Mouse (Mus musculus): Measurements from ENCODE around the gene Elmo2. TPM values are rescaled to one million over a fixed set of nuclear protein-coding genes. Genes with fewer than 3 reads are reported as not detected.

Gene Elmo2
- polyA plus RNA-seq, 1 experiment = 20.4 TPM

DNA sequence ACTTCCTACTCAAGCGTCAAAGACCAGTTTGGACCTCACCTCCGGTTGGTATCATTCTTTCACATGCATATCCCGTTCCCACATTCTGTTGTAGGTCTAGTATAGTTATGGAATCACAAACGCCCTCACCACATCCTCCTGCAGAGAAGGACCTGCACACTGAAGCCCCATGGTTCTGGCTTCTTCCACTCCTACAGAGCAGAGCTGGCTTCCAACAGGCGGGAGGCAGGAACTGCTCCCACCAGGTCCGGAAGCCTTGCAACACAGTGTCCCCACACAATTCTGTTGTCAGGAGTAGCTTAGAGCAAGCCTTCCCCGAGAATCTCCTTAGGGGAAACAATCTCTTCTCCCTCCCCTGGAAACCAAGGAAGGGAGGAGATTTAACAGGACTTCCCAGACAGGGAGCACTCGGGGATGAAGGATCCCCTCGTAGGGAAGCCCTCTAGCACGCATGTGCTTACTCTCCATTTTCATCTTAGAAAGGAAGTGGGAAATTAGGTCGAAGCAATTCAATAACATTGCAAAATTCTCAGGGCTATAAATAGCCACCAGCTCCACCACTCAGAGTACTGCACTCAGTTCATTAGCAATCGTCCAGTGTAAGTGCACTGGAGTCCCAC lies 5.6 kb downstream of the Elmo2 start:
- Histone ChIP-seq H3K4me2 (ENCODE audit: low read depth) (no peak overlapping the region), H3K27me3 (ENCODE audit: control insufficient read depth, insufficient read depth, insufficient read length) (no peaks in the 10 kb centered on the region), H3K4me3 (no peak overlapping the region), H3K36me3 (ENCODE audit: control insufficient read depth, insufficient read depth) (no peaks in the 10 kb centered on the region), H3K79me2 (ENCODE audit: control insufficient read depth, insufficient read depth) (peaks cover 60% of the 10 kb centered on the region), H3ac (ENCODE audit: control insufficient read depth, insufficient read length) (no peak overlapping the region)
- no peak for TF ChIP-seq REST (IDR thresholded peaks at IDR 0.05; ENCODE audit: insufficient read depth, insufficient read length)
- TF ChIP-seq TCF3 (IDR thresholded peaks at IDR 0.05; ENCODE audit: insufficient read length, low read depth) = no peak
- TF ChIP-seq E2F4 (IDR thresholded peaks at IDR 0.05; ENCODE audit: insufficient read depth) = no peak

DNA sequence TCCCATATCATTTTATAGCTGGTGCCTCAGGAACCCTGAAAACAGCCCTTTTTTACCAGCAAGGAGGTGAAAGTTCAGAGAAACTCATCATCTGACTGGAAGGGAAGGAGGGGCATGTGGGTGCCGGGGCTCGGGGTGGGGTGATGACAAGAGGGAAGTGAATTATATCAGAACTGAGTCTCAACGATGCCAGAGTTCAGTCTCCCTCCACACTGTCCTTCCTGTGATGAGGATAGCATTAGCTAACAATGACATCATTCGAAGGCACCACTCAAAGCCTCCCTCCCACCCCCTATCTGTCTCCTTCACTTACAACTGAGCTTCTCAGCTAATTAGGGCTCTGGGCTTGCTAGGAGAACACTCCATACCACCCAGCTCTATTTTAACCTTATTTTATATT lies 6.8 kb downstream of the Elmo2 start:
- Histone ChIP-seq H3K4me2 (ENCODE audit: low read depth) (no peak overlapping the region), H3ac (ENCODE audit: control insufficient read depth, insufficient read length) (no peak overlapping the region), H3K36me3 (ENCODE audit: control insufficient read depth, insufficient read depth) (peaks cover 3% of the 10 kb centered on the region), H3K4me3 (no peak overlapping the region), H3K27me3 (ENCODE audit: control insufficient read depth, insufficient read depth, insufficient read length) (no peaks in the 10 kb centered on the region), H3K79me2 (ENCODE audit: control insufficient read depth, insufficient read depth) (peaks cover 48% of the 10 kb centered on the region)
- TF ChIP-seq USF1 (IDR thresholded peaks at IDR 0.05; ENCODE audit: low read depth) (no peak), MYOD1 (IDR thresholded peaks at IDR 0.05; ENCODE audit: control insufficient read depth in 1 of 3, insufficient read length in 2 of 3, low read depth in 2 of 3) (no peak), MYOG (IDR thresholded peaks at IDR 0.05; ENCODE audit: control insufficient read depth in 1 of 3, insufficient read depth in 1 of 3, insufficient read length in 2 of 3, low read depth in 2 of 3) (no peak)

DNA sequence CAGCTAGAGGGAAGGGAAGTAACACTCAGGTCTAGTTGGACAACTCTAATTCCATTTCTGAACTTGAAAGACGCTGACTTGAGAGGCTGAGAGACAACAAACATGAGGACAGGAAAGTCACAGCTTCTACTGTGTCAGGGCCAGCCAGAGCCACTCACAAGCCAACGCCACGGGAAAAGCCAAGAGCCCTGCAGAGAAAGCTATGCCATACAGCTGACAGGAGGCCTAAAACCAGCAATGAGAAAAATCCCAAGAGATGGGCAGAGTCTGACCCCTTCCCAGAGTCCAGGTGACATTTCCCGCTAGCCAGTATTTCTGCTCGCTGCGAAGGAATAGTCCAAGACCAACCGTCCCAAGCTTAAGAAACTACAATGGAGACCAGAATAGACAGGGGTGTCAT lies 7.3 kb downstream of the Elmo2 start:
- TF ChIP-seq TCF12 (IDR thresholded peaks at IDR 0.05; ENCODE audit: insufficient read depth, poor library complexity, severe bottlenecking) (no peak), USF1 (IDR thresholded peaks at IDR 0.05; ENCODE audit: low read depth) (no peak), REST (IDR thresholded peaks at IDR 0.05; ENCODE audit: insufficient read depth, insufficient read length) (no peak), CEBPB (IDR thresholded peaks at IDR 0.05; ENCODE audit: insufficient read depth, poor library complexity, severe bottlenecking) (no peak), MYOG (IDR thresholded peaks at IDR 0.05; ENCODE audit: control insufficient read depth in 1 of 3, insufficient read depth in 1 of 3, insufficient read length in 2 of 3, low read depth in 2 of 3) (no peak), POLR2A (IDR thresholded peaks at IDR 0.05; ENCODE audit: insufficient read length, low read depth) (no peak), MAX (IDR thresholded peaks at IDR 0.05; ENCODE audit: low read depth) (no peak), TCF3 (IDR thresholded peaks at IDR 0.05; ENCODE audit: insufficient read length, low read depth) (no peak), SRF (IDR thresholded peaks at IDR 0.05; ENCODE audit: control insufficient read depth, insufficient read length, low read depth) (no peak), E2F4 (IDR thresholded peaks at IDR 0.05; ENCODE audit: insufficient read depth) (no peak)
- peaks cover 4% of the 10 kb centered on the region for H3K36me3 ChIP-seq (ENCODE audit: control insufficient read depth, insufficient read depth)

DNA sequence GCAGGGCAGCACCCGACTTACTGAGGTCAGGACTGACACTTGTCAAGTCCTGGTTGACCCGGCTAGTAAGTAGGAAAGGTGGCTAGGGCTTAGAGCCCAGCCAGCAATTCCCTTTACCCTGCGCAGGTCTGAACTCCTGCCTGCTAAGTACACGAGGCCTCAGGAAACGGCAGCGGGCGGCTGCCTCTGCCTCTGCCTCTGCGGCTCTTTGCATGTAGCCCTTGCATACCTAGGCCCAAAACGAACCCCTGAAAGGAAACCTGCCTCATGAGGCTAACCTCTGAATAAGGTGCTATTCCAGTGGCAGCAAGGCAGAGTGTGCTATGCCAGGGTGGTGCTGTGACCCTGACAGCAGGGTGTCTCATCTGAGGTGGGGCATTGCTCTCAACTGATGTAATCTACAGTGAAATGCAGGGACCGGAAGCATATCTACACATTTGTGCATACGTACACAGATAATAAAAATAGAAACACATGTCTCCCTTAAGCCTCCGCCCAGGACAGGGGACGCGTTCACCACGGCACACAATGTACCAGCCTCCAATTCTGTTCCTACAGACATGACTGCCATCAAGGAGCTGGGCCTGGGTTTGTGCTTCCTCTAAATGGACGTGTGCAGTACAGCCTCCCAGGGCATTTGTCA lies 8.5 kb downstream of the Elmo2 start:
- H3ac ChIP-seq (ENCODE audit: control insufficient read depth, insufficient read length) = no peak overlapping the region
- H3K27me3 ChIP-seq (ENCODE audit: control insufficient read depth, insufficient read depth, insufficient read length) = no peaks in the 10 kb centered on the region
- peaks cover 4% of the 10 kb centered on the region for H3K36me3 ChIP-seq (ENCODE audit: control insufficient read depth, insufficient read depth)
- H3K4me3 ChIP-seq = no peak overlapping the region
- peaks cover 31% of the 10 kb centered on the region for H3K79me2 ChIP-seq (ENCODE audit: control insufficient read depth, insufficient read depth)
- no peak overlapping the region for H3K4me2 ChIP-seq (ENCODE audit: low read depth)
- TF ChIP-seq MAX (IDR thresholded peaks at IDR 0.05; ENCODE audit: low read depth) (no peak), TCF12 (IDR thresholded peaks at IDR 0.05; ENCODE audit: insufficient read depth, poor library complexity, severe bottlenecking) (no peak), TCF3 (IDR thresholded peaks at IDR 0.05; ENCODE audit: insufficient read length, low read depth) (no peak), USF1 (IDR thresholded peaks at IDR 0.05; ENCODE audit: low read depth) (no peak), POLR2AphosphoS2 (IDR thresholded peaks at IDR 0.05; ENCODE audit: insufficient read length, low read depth) (no peak), E2F4 (IDR thresholded peaks at IDR 0.05; ENCODE audit: insufficient read depth) (no peak), POLR2A (IDR thresholded peaks at IDR 0.05; ENCODE audit: insufficient read length, low read depth) (no peak), CEBPB (IDR thresholded peaks at IDR 0.05; ENCODE audit: insufficient read depth, poor library complexity, severe bottlenecking) (no peak), SRF (IDR thresholded peaks at IDR 0.05; ENCODE audit: control insufficient read depth, insufficient read length, low read depth) (no peak), MYOD1 (IDR thresholded peaks at IDR 0.05; ENCODE audit: control insufficient read depth in 1 of 3, insufficient read length in 2 of 3, low read depth in 2 of 3) (no peak), REST (IDR thresholded peaks at IDR 0.05; ENCODE audit: insufficient read depth, insufficient read length) (no peak), MYOG (IDR thresholded peaks at IDR 0.05; ENCODE audit: control insufficient read depth in 1 of 3, insufficient read depth in 1 of 3, insufficient read length in 2 of 3, low read depth in 2 of 3) (no peak)

More for the DNA sequence above, 7.3 kb downstream of the Elmo2 start:
- Histone ChIP-seq H3K79me2 (ENCODE audit: control insufficient read depth, insufficient read depth) (peaks cover 43% of the 10 kb centered on the region), H3K27me3 (ENCODE audit: control insufficient read depth, insufficient read depth, insufficient read length) (no peaks in the 10 kb centered on the region), H3K4me3 (no peak overlapping the region), H3K4me2 (ENCODE audit: low read depth) (no peak overlapping the region), H3ac (ENCODE audit: control insufficient read depth, insufficient read length) (no peak overlapping the region)

DNA sequence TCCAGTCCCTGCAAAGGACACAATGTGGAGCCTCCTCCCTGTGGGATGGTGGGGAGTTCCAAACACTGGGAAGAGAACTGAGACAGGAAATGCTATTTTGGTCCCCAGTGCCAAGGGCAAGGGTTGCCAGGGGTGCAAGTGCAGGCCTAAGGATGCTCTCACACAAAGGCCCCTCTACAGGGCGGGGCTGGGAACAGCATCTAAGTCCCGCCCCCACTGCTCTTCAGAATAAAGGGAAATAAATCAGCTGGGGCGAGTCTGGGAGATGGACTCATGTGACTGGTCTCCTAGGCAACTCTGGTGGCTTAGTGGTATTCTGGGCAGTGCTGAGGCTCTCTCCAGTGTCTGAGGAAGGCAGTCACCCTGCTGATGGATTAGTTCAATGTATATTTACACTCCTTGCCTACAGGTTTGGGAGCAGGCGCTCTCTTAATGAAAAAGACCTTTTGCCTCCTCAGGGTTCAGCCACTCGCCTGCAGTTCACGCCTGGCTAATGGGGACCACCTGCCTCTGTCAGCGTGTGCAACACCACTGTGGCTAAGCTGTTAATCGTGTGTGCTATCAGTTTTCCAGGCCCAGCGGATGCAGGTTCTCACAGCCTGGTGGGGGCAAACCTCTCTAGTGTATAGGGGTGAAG lies 9.3 kb downstream of the Elmo2 start:
- H3ac ChIP-seq (ENCODE audit: control insufficient read depth, insufficient read length) = no peak overlapping the region

More for the DNA sequence above, 9.3 kb downstream of the Elmo2 start:
- no peak overlapping the region for H3K4me3 ChIP-seq
- peak overlapping the region; percentile 30 for H3K4me2 ChIP-seq (ENCODE audit: low read depth)
- H3K79me2 ChIP-seq (ENCODE audit: control insufficient read depth, insufficient read depth) = peaks cover 23% of the 10 kb centered on the region
- peak in 1 of 3 experiments; percentile 42 for TF ChIP-seq MYOD1 (IDR thresholded peaks at IDR 0.05; ENCODE audit: control insufficient read depth in 1 of 3, insufficient read length in 2 of 3, low read depth in 2 of 3)
- TF ChIP-seq CEBPB (IDR thresholded peaks at IDR 0.05; ENCODE audit: insufficient read depth, poor library complexity, severe bottlenecking) = no peak
- no peak for TF ChIP-seq TCF3 (IDR thresholded peaks at IDR 0.05; ENCODE audit: insufficient read length, low read depth)
- H3K36me3 ChIP-seq (ENCODE audit: control insufficient read depth, insufficient read depth) = peaks cover 4% of the 10 kb centered on the region
- H3K27me3 ChIP-seq (ENCODE audit: control insufficient read depth, insufficient read depth, insufficient read length) = no peaks in the 10 kb centered on the region

Data from myocyte (in vitro differentiated cells).